Mouse (Mus musculus) adipocyte (in vitro differentiated cells): ENCODE measurements around the gene Spata1.
"Not testable (repeated sequence)": the region's sequence is repeated elsewhere in the genome, so short reads cannot be mapped to it uniquely, and the experiment has no call there.

Experiments used
- DNase-seq: peaks from one replicate; pipeline ENCODE4 v3.0.0-alpha.2; 2016; ENCODE audit warnings: low spot score

The Spata1 gene

DNA sequence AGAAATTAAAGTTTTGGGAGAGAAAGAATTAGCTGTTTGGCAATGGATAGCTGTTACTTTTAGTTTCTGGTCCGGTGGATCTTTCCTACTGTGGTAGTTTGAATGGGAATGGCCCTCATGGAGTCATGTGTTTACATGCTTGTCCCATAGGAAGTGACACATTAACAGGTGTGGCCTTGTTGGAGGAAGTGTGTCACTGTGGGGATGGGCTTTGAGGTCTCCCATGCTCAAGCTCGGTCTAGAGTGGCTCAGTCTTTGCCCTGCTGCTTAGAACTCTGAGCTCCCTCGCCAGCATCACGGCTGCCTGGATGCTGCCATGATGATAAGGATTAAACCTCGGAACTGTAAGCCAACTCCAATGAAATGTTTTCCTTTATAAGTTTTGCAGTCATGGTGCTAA, 48.2 kb downstream of the Spata1 start:
- no peak for DNase-seq

DNA sequence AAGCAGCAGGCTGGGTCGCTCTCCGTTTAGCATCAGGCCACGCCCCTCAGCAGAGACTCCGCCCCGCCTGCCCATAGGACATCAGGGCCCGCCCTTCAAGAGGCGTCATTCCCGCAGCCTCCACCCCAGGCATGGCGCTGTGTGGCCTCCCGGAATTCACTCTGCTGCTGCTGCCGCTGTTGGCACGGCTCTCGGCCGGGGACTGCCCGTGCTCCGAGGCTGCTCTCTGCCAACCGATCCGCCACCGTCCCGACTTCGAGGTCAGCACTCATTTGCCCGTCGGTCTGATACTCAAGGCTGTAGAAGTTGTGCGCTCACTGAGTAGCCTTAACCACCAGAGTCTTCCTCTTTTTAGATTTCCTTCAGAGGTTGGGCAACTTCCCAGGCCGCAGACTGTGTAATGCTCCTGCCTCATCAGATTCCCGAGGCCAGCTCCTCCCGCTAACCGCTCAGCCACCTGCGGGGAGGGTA, 49.1 kb downstream of the Spata1 start:
- DNase-seq: peak; percentile 77

DNA sequence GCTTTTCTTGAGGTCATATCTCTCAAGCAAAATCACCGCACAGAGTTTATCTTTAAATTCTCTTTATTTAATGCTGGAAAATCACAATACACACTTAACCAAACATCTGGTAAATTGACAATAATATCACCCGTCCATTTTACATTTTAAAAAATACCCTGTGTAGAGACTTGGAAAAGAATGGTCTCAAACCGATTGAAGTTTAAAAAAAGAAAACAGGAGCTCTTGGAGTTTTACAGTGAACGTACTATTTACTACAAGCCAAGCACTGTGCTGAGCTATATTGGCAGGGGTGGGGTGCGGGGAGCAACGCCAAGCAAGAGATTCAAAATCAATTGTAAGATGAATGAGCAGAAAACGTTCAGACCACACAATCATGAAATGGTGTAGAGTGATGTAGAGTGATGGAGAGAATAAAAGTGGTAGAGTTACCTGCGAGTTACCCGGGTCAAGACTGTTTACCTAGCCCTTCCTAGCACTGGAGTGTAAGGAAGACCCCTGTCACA, 49.8 kb downstream of the Spata1 start, which contains the start of gene Ctbs:
TSS of gene Ctbs (plus strand) at position 51 of the 506 bp plus-strand sequence.
- DNase-seq: no peak

DNA sequence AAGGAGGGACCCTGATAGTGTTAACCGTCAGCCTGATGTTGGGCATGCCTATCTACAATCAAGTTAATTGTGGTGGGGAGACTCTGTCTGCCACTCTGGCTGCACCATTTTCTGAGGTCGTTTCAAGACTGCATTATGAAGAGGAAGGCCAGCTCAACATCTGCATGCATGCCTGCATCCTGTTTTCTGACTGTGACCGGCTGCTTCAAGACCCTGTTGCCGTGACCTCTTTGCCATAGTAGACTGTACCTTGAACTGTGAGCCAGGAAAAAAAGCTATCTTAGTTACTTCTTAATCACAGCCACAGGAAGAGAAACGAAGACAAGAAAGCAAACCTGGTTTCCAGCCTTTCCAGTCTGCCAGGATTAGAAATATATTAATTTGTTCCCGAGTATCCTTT, 50.6 kb downstream of the Spata1 start:
- no peak for DNase-seq

DNA sequence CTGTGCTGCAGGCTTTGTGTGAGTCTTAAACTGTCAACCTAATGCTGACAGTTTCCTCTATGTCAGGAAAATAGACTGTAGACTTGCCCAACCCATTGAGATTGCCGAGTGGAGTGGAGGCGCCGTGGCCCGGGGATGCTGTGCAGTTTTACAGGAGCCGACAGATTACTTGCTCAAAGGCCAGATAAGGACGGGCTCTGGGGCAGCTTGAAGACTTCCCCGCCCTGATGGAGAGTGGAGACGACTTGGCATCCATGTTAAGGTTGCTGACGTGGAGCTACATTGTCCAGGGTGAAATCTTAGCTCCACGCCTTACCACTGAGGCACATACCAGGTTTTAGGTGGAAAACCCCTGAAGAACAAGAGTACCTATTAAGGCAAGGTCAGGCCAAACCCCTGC, 51.2 kb downstream of the Spata1 start:
- no peak for DNase-seq

DNA sequence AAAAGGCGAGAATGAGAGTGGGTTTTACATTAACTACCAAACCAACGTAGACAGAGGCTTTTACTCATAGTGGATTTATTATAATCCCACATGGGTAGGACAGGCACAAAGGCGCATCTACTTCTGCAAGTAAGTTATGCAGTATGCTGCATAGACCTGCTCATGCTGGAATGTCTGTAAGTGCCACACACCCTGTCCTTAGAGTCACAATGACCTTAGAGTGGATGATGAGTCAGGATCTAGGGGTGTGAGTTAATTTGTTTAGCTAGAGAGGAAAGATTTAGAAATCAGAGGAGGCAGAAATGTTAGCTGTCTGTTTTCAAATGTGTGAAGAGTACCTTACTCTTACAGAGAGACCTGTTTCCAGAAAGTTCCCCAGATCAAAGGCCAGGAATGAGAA, 52.0 kb downstream of the Spata1 start:
- no peak for DNase-seq

DNA sequence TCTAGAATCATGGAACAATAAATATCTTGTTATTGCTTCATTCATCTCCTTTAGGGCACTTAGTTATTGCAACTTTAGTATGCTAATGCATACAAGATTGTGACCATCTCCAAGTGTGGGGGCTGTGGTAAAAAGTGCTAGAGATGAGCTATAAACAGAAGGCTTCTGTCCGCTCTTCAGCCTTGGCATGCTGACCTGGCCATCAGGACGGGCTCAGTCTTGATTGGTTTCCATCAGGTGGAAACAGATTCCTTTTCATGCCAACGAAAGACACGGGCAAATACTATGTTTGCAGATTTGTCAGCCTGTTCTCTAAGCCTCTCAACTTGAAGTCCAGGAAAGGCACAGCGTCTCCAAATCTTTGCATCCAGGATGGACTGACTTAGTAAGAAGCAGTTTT, 52.4 kb downstream of the Spata1 start:
- no peak for DNase-seq

DNA sequence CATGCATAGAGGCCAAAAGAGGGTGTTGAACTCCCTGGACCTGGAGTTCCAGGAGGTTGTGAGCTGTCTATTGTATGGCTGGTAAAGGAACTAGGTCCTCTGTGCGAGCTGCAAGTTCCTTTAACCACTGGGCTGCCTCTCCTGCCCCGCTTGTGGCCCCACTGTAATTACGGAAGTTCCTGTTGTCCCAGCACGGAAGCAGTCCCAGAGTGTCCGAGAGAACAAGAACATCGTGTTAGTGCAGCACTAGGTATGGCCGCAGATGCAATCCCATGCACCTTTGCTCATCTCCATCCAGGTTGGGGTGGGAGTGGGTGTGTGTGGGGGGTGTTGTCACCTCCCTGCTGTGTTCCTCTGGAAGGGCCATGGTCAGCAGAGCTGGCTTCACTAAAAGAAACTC, 54.7 kb downstream of the Spata1 start:
- no peak for DNase-seq

DNA sequence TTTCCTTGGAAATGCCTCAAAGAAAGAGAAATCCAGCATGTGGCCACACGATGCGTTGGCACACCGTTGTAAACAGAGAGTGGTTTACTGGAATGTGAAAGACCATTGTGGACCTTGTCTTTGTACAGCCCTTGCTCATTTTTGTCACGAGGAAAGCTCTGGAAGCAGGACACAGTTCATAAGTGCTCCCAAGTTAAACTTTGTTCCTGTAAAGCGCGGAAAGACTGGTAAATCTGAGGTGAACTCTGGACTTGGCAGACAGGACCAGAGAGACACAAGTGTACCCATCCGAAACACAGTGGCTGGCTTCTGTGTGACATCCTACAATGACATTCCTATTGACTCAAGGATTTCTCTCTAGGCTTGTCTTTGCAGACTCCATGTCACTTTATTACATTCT, 56.2 kb downstream of the Spata1 start:
- DNase-seq: peak; percentile 33

DNA sequence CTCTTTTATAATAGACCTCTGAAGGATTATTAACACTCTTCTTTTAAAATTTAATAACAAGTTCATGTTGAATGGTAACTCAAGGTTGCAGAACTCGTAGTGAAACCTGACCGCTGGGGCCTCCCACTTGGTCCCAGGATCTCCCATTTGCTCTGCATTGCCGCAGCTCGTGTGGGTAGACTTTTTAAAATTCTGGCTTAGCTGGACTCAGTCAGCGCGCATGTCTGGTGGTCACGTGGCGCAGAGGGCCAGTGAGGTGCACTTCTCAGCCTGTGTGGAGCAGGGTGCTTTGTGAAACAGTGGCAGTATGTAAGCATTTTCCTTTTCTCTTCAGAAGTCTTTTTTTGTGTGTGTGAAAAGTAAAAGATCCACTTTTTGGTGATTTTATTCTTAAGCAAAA, 56.6 kb downstream of the Spata1 start:
- no peak for DNase-seq

DNA sequence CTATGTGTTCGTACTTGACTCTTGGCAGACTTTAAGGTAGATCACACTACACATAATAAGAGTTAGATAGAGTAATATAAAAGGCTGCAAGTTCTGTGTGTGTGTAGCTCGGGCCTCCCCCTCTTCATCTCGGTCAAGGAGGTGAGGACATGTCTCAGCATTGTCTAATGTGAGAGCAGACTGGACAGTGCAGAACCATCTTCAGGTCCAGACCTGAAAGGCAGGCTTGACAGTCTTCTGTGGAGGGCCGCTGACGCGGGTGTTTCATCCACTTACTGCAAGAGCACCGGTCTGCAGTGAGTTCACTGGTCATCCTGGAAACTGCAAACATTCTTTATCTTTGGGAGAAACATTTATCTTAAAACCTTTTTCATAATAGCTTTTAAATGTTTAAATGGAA, 57.1 kb downstream of the Spata1 start:
- DNase-seq: no peak

DNA sequence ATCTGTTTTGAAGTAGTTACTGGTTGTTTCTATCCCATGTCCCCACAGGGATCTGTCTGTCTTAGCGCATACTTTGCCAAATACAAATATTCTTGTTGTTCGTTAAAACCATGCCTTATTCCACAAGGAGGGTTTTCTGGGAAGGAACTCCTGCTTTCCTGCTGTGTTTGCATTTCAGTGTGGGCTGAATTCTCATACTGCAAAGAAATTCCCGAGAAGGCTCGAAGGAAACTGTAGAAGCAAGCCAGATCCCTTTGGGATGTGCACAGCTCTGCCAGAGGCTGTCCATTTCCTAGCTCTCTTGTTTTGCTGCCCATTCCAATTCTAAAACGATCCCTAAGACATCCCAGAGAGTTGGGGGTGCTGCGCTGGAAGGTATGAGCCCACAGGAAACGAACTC, 59.1 kb downstream of the Spata1 start:
- DNase-seq: no peak

DNA sequence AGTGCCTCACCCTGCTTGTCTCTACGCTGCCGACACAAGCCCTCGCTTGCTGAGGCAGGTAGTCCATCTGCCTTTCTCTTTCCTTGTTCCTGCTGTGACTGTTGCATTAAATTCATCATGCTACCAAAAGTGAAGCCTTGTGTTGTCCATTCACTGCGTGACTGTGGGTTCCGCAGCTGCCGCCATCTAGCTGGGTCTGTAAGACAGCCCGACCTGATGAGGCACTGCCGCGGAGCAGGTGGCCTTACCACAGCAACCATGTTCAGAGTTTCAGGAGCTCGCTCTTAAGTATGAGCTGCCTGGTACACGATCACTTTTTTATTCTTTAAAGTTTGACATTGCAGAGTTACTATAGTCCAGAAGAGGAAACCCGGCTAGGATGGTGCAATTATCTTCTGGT, 59.5 kb downstream of the Spata1 start:
- no peak for DNase-seq

DNA sequence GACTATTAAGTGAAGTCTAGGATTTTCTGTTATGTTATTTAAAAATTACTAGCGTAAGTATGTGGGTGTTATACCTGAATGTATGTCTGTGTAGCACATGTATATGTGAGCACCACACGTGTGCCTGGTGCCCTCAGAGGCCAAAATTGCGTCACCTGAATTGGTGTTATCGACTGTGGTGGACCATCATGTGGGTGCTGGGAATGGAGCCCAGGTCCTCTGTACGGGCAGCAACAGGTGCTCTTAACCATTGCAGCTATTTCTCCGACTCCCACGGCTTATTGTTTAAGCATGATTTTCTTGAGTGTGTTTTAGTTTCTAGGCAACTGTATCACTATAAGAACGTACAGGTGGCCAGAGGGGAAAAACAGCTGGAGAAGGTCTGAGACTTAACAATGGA, 63.4 kb downstream of the Spata1 start:
- DNase-seq: no peak

DNA sequence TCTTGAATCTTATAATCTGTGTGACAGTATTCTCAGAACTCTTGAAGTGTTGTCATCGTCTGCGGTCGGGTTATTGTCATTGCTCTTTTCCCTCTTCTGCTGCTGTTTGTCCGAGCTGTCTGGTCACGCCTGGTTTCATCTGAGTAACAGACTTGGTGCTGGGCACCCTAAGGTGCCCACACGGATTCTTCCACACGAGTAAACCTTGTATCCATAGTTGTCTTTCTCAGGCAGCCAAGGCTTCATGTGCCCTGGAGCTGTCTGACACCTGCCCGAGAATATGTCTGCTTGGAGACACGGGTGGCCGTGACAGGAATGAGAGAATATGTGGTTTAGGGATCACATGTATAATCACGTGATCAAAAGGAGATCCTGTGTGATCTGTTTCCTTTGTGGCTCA, 64.0 kb downstream of the Spata1 start:
- no peak for DNase-seq

DNA sequence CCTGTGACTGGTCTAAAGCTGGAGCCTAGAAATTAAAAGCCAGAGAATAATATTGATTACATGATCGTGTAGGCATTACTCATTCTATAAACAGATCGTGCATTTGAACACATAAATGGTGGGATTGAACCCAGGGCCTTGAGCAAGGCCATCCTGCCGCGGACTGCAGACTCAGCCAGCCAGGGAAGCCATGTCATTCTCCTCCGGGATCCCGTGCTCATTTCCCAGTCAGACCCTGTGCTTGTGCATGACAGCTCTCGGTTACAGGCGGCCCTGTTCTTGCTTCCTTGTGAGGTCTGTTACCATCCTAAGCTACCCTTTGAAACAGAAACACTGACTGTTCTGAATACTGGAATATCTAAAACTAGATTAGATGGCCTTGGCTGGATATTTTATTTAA, 64.9 kb downstream of the Spata1 start:
- no peak for DNase-seq

DNA sequence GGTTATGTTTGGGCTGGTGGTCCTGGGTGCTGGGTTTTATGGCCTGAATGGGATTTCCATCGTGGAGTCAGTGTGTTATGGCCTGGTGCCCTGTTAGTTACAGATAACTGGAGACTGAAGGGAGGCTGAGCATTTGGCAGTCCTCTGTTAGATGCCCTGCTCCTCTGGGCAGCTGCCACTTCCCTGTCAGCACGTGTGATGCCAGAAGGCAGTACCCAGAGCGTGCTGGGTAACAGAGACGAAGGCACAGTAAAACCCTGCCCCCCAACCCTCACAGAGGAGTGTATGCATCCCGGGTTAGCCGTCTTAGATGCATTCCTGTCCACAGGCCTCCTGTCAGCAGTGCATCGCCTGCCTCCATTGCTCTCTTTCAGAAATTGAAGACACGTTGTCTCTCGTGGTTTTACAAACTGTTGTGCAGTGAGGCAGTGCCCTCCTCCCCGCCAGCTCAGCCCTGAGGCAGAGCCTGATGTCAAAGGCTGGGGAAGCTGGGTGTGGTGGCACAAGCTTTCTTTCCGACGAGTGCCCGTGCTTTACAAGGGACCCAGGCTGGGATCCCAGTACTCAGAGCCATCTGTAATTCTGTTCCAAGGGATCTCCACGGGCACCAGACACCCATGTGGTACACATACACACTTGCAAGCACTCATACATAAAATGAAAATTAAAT, 65.7 kb downstream of the Spata1 start:
- no peak for DNase-seq

DNA sequence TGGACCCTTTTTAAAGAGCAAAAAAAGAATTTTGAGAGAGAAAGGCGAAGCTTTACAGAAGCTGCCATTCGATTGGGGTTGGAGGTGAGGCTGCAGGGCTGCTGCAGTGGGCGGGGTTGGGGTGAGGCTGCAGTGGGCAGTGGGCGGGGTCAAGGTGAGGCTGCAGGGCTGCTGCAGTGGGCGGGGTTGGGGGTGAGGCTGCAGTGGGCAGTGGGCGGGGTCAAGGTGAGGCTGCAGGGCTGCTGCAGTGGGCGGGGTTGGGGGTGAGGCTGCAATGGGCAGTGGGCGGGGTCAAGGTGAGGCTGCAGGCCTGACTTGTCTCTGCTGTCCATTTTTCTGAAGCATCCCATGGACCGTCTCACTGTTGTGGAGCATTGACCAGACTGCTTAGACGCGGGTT, 66.5 kb downstream of the Spata1 start:
- not testable (repeated sequence) for DNase-seq

DNA sequence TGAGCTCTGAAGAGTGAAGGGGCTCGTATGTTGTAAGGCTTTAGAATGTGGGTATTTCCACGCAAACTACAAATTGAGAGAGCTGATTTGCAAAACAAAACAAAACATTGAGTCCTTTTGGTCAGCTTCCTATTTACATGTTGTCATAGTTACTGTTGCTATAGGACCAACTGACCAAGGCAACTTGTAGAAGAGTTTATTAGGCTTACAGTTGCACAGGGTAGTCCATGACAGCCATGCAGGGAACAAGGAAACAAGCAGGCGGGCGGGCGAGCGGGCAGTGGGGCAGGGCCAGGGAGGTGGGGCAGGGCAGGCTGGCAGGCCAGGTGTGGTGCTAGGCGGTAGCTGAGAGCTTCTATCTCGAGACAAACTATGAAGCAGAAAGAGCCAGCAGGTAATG, 73.1 kb downstream of the Spata1 start:
- no peak for DNase-seq

DNA sequence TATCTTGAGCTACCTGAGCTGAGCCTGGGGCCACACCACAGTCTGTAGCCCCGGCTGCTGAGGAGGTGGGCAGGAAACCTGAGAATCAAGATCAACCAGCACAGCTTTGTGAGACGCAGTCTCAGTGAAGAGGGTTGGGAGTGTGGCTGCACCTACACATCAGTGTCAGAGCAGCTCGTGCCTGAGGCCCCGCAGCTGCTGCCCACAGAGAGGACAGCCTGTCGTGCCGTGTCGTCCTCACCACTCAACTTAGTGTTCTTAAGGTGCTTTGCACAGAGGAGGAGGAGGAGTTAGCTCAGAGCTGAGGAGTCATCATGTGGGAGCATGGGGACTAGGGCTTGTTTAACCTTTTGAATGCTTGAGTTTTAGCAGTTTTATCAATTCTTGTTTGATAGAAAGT, 73.7 kb downstream of the Spata1 start:
- DNase-seq: no peak

DNA sequence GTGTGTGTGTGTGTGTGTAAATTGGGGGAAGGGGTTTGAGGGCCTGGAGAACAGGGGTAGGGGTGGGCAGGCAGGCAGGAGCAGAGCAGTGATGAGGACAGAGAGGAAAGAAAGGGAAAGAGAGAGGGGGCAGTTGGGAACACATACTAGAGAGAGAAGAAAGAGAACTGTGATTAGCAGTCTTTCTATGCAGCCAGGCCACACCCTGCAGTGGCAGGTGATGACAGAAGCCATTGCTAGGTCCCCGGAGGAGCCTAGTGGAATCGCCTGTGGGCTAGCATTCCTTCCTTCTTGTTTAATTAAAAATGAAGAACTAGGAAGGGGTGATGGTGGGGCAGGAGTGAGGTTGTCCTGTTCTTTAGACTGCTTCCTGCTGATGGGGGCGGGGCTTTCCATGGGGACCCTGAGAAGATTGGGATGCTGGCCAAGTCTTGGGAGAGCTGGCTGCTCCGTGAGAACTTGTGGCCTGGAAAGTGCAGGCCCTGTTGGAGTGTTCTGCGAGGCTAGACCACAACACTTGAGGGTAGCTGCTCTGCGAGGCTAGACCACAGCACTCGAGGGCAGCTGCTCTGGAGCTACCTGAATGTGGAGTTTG, 75.2 kb downstream of the Spata1 start:
- no peak for DNase-seq

DNA sequence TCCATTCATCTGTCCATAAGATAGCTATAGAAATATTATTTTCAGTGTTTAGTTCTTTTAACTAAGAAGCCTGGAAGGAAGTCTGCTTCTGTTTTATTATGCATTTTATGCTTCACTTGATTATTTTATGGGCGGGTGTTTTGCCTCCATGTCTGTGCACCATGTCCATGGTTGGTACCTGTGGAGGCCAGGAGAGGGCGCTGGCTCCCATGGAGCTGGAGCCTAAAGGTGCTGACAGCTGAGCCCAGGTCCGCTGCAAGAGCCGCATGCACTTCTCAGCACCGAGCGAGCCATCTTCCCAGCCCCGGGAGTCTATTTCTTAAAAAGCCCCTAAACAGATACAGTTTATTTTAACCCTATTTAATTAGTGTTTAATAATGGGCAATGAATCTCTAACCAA, 75.8 kb downstream of the Spata1 start:
- DNase-seq: no peak

DNA sequence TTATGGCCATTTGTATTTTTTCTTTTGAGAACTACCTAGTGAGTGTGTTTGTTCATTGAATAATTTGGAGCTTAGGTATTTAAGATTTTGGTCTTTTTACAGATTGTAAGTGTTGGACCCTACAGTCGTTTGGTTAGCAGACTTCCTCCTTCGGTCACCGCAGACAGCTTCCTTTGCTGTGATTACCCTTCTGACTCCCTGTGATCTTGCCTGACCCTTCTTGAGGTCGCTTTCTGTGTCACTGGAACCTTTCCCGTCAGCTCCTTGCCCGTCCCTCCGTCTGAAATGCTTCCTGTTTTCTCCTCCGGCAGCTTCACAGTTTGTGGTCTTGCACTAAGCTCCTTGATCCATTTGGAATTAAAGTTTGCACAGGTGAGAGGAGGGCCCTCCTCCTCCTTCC, 77.8 kb downstream of the Spata1 start:
- DNase-seq: no peak

DNA sequence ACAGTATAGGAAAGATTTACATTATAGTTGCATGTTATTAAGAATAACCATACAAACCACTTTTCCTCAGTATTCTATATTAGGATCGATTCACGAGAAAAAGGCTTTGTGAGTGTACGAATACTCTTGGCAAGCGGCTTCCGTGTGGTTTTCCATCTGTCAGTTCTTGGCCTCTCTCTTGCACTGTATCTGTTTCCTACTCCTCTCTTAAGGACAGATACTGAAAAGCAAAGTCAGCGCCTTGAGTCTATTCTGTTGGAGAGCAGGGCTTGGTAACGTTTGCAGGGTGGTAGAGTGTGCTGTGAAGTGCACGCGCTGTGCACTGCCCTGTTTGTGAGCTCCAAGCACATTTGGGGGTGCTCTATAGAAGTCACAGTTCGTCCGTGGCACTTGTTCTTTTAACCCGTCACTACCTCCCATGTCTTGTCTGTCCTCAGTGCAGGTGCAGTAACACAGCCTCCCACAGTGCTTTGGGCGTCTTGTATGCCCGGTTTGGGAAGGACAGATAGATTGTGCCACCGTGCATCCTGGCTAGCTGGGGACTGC, 79.5 kb downstream of the Spata1 start:
- no peak for DNase-seq
